Mouse (Mus musculus): ENCODE measurements around the gene Wnt5b. TPM values are rescaled to one million over a fixed set of nuclear protein-coding genes. Genes with fewer than 3 reads are reported as not detected.

The Wnt5b gene
- polyA plus RNA-seq, 1 experiment from 2014 or later: 21.9 TPM

GRCm38 (mm10) chr6:119521931-119522391 is 22.2 kb downstream of the Wnt5b start:
- Histone ChIP-seq H3K4me3 (replicated peaks) (no peak overlapping the region), H3K9me3 (no peaks in the 10 kb centered on the region), H3K27me3 (no peaks in the 10 kb centered on the region), H3K4me1 (replicated peaks) (peaks cover 20% of the 10 kb centered on the region), H3K27ac (no peak overlapping the region), H3K4me2 (no peak overlapping the region), H3K9ac (replicated peaks) (no peak overlapping the region; the same call in 1 of the 2 replicates), H3K36me3 (no peaks in the 10 kb centered on the region)
- ATAC-seq (ENCODE audit: insufficient number of reproducible peaks, insufficient read depth, low FRiP score, low TSS enrichment, low read depth): no peak
- 37% methylated on average over 3 of the region's 3 CpGs for WGBS

- no peak for ATAC-seq (ENCODE audit: insufficient number of reproducible peaks, insufficient read depth, low FRiP score, low TSS enrichment, low read depth)
- Histone ChIP-seq H3K4me1 (replicated peaks) (peaks cover 20% of the 10 kb centered on the region), H3K27me3 (no peaks in the 10 kb centered on the region), H3K4me2 (no peak overlapping the region), H3K9me3 (peaks cover under 1% of the 10 kb centered on the region; the same call in 1 of the 2 replicates), H3K4me3 (replicated peaks) (no peak overlapping the region), H3K27ac (no peak overlapping the region), H3K9ac (replicated peaks) (no peak overlapping the region; the same call in 1 of the 2 replicates), H3K36me3 (0 out of 2 replicates have a peak, but pooled peaks cover under 1% of the 10 kb centered on the region)
- 81% methylated on average over 3 of the region's 3 CpGs for WGBS
These were observed 22.7 kb downstream of the Wnt5b start for GRCm38 (mm10) chr6:119521482-119521900.

GRCm38 (mm10) chr6:119520731-119521130 is 23.4 kb downstream of the Wnt5b start:
- 49% methylated on average over 9 of the region's 9 CpGs for WGBS

GRCm38 (mm10) chr6:119514085-119514484 is 30.1 kb downstream of the Wnt5b start:
- Histone ChIP-seq H3K4me1 (replicated peaks) (peaks cover 12% of the 10 kb centered on the region), H3K9ac (replicated peaks) (no peak overlapping the region), H3K27me3 (no peaks in the 10 kb centered on the region), H3K27ac (no peak overlapping the region), H3K4me2 (no peak overlapping the region), H3K36me3 (0 out of 2 replicates have a peak, but pooled peaks cover 6% of the 10 kb centered on the region), H3K9me3 (peaks cover 3% of the 10 kb centered on the region; the same call in 1 of the 2 replicates), H3K4me3 (replicated peaks) (no peak overlapping the region)
- ATAC-seq (ENCODE audit: insufficient number of reproducible peaks, insufficient read depth, low FRiP score, low TSS enrichment, low read depth): no peak
- 83% methylated on average over 7 of the region's 7 CpGs for WGBS

More at GRCm38 (mm10) chr6:119520731-119521130, 23.4 kb downstream of the Wnt5b start:
- Histone ChIP-seq H3K9me3 (peaks cover 3% of the 10 kb centered on the region; the same call in 1 of the 2 replicates), H3K4me2 (no peak overlapping the region), H3K27me3 (no peaks in the 10 kb centered on the region), H3K4me3 (replicated peaks) (no peak overlapping the region), H3K36me3 (0 out of 2 replicates have a peak, but pooled peaks cover 3% of the 10 kb centered on the region), H3K4me1 (replicated peaks) (peaks cover 20% of the 10 kb centered on the region), H3K9ac (replicated peaks) (no peak overlapping the region), H3K27ac (no peak overlapping the region)
- no peak for ATAC-seq (ENCODE audit: insufficient number of reproducible peaks, insufficient read depth, low FRiP score, low TSS enrichment, low read depth)

GRCm38 (mm10) chr6:119513452-119513851 is 30.7 kb downstream of the Wnt5b start:
- no peak overlapping the region for H3K4me2 ChIP-seq
- 83% methylated on average over 5 of the region's 5 CpGs for WGBS
- no peak overlapping the region for H3K27ac ChIP-seq
- no peak overlapping the region for H3K9ac ChIP-seq (replicated peaks)
- H3K4me3 ChIP-seq (replicated peaks): no peak overlapping the region
- peaks cover 12% of the 10 kb centered on the region for H3K4me1 ChIP-seq (replicated peaks)
- 0 out of 2 replicates have a peak, but pooled peaks cover 9% of the 10 kb centered on the region for H3K36me3 ChIP-seq
- no peak for ATAC-seq (ENCODE audit: insufficient number of reproducible peaks, insufficient read depth, low FRiP score, low TSS enrichment, low read depth)
- H3K27me3 ChIP-seq: no peaks in the 10 kb centered on the region
- peaks cover 3% of the 10 kb centered on the region; the same call in 1 of the 2 replicates for H3K9me3 ChIP-seq

- Histone ChIP-seq H3K9me3 (peaks cover 3% of the 10 kb centered on the region; the same call in 1 of the 2 replicates), H3K9ac (replicated peaks) (no peak overlapping the region), H3K4me2 (no peak overlapping the region), H3K27me3 (no peaks in the 10 kb centered on the region), H3K36me3 (0 out of 2 replicates have a peak, but pooled peaks cover 9% of the 10 kb centered on the region), H3K4me3 (replicated peaks) (no peak overlapping the region), H3K4me1 (replicated peaks) (peaks cover 12% of the 10 kb centered on the region), H3K27ac (no peak overlapping the region)
- 90% methylated on average over 11 of the region's 11 CpGs for WGBS
- ATAC-seq (ENCODE audit: insufficient number of reproducible peaks, insufficient read depth, low FRiP score, low TSS enrichment, low read depth): no peak
These were observed 31.4 kb downstream of the Wnt5b start for GRCm38 (mm10) chr6:119512701-119513100.

- ATAC-seq (ENCODE audit: insufficient number of reproducible peaks, insufficient read depth, low FRiP score, low TSS enrichment, low read depth): no peak
- H3K9me3 ChIP-seq: no peaks in the 10 kb centered on the region
- peaks cover 12% of the 10 kb centered on the region for H3K4me1 ChIP-seq (replicated peaks)
- no peak overlapping the region for H3K4me2 ChIP-seq
- no peak overlapping the region for H3K4me3 ChIP-seq (replicated peaks)
- no peaks in the 10 kb centered on the region for H3K27me3 ChIP-seq
- H3K9ac ChIP-seq (replicated peaks): no peak overlapping the region
- WGBS: 90% methylated on average over 13 of the region's 13 CpGs
- H3K36me3 ChIP-seq: 0 out of 2 replicates have a peak, but pooled peaks cover 6% of the 10 kb centered on the region
- no peak overlapping the region for H3K27ac ChIP-seq
These were observed 34.6 kb downstream of the Wnt5b start for GRCm38 (mm10) chr6:119509437-119510037.

- Histone ChIP-seq H3K4me2 (no peak overlapping the region), H3K36me3 (0 out of 2 replicates have a peak, but pooled peaks cover 6% of the 10 kb centered on the region), H3K4me1 (replicated peaks) (peaks cover 6% of the 10 kb centered on the region), H3K27ac (no peak overlapping the region), H3K9ac (replicated peaks) (no peak overlapping the region), H3K27me3 (no peaks in the 10 kb centered on the region), H3K4me3 (replicated peaks) (no peak overlapping the region), H3K9me3 (no peaks in the 10 kb centered on the region)
- ATAC-seq (ENCODE audit: insufficient number of reproducible peaks, insufficient read depth, low FRiP score, low TSS enrichment, low read depth): no peak
- 86% methylated on average over 10 of the region's 10 CpGs for WGBS
These were observed 35.3 kb downstream of the Wnt5b start for GRCm38 (mm10) chr6:119508634-119509375.

GRCm38 (mm10) chr6:119508221-119508620 is 35.9 kb downstream of the Wnt5b start:
- Histone ChIP-seq H3K9me3 (no peaks in the 10 kb centered on the region), H3K27ac (no peak overlapping the region), H3K4me2 (no peak overlapping the region), H3K4me3 (replicated peaks) (no peak overlapping the region), H3K4me1 (replicated peaks) (peaks cover 5% of the 10 kb centered on the region), H3K27me3 (no peaks in the 10 kb centered on the region), H3K9ac (replicated peaks) (no peak overlapping the region), H3K36me3 (0 out of 2 replicates have a peak, but pooled peaks cover 6% of the 10 kb centered on the region)
- WGBS: 89% methylated on average over 6 of the region's 6 CpGs
- no peak for ATAC-seq (ENCODE audit: insufficient number of reproducible peaks, insufficient read depth, low FRiP score, low TSS enrichment, low read depth)

- no peak for ATAC-seq (ENCODE audit: insufficient number of reproducible peaks, insufficient read depth, low FRiP score, low TSS enrichment, low read depth)
- WGBS: 85% methylated on average over 9 of the region's 9 CpGs
These were observed 38.5 kb downstream of the Wnt5b start for GRCm38 (mm10) chr6:119505525-119506225.

More at GRCm38 (mm10) chr6:119505525-119506225, 38.5 kb downstream of the Wnt5b start:
- H3K27me3 ChIP-seq: no peaks in the 10 kb centered on the region
- H3K9ac ChIP-seq (replicated peaks): no peak overlapping the region
- H3K4me3 ChIP-seq (replicated peaks): no peak overlapping the region
- no peak overlapping the region for H3K4me2 ChIP-seq
- 0 out of 2 replicates have a peak, but pooled peaks cover 6% of the 10 kb centered on the region for H3K36me3 ChIP-seq
- peaks cover 6% of the 10 kb centered on the region; the same call in 1 of the 2 replicates for H3K4me1 ChIP-seq (replicated peaks)
- no peaks in the 10 kb centered on the region for H3K9me3 ChIP-seq
- H3K27ac ChIP-seq: no peak overlapping the region
